Mouse (Mus musculus): Measurements from ENCODE around the gene Eif5.

Eif5 gene

GRCm38 (mm10) chr12:111563076-111563629, 25.3 kb downstream of the Eif5 start:
- DNase-seq (ENCODE audit: low spot score in 2 of 2), result no peak

- no peak for DNase-seq (ENCODE audit: low spot score in 2 of 2)
Measured at GRCm38 (mm10) chr12:111565363-111565762, 27.5 kb downstream of the Eif5 start.

GRCm38 (mm10) chr12:111568836-111569235, 31.0 kb downstream of the Eif5 start:
- DNase-seq (ENCODE audit: low spot score in 2 of 2), result no peak

- DNase-seq (ENCODE audit: low spot score in 2 of 2), result no peak
Measured at GRCm38 (mm10) chr12:111572406-111572805, 34.6 kb downstream of the Eif5 start.

GRCm38 (mm10) chr12:111573315-111573714, 35.5 kb downstream of the Eif5 start:
- no peak for DNase-seq (ENCODE audit: low spot score in 2 of 2)

GRCm38 (mm10) chr12:111574074-111574886, 36.5 kb downstream of the Eif5 start, which contains the start of gene Mark3:
Gene Mark3 (plus strand): TSS chr12:111574523.
- DNase-seq (ENCODE audit: low spot score in 2 of 2), result peak; percentile 93 to 95

- DNase-seq (ENCODE audit: low spot score in 2 of 2), result peak; percentile 9 to 13
Measured at GRCm38 (mm10) chr12:111574887-111575838, 37.3 kb downstream of the Eif5 start.

GRCm38 (mm10) chr12:111583058-111583457, 45.2 kb downstream of the Eif5 start:
- no peak for DNase-seq (ENCODE audit: low spot score in 2 of 2)

- no peak for DNase-seq (ENCODE audit: low spot score in 2 of 2)
Measured at GRCm38 (mm10) chr12:111584401-111584800, 46.6 kb downstream of the Eif5 start.

GRCm38 (mm10) chr12:111587252-111587651, 49.4 kb downstream of the Eif5 start:
- DNase-seq (ENCODE audit: low spot score in 2 of 2), result no peak

- DNase-seq (ENCODE audit: low spot score in 2 of 2), result no peak
Measured at GRCm38 (mm10) chr12:111592407-111593021, 54.7 kb downstream of the Eif5 start.

GRCm38 (mm10) chr12:111593775-111594174, 56.0 kb downstream of the Eif5 start:
- DNase-seq (ENCODE audit: low spot score in 2 of 2), result no peak

Data from natural killer cell, adult 2 months (primary cell).